Mouse (Mus musculus) olfactory bulb, adult 2 months (tissue): ENCODE results near the gene Ranbp9. TPM values are rescaled to one million over a fixed set of nuclear protein-coding genes. Genes with fewer than 3 reads are reported as not detected.
"Not testable (repeated sequence)": the region's sequence is repeated elsewhere in the genome, so short reads cannot be mapped to it uniquely, and the experiment has no call there.

ENCODE experiments used
- H3K27ac ChIP-seq: fragments of 200-500 bp; 2 replicates; pipeline ENCODE4 v1.5.1; 2012; ENCODE audit warnings: low read depth, low read length; ENCODE audit not compliant: insufficient read depth
- H3K4me1 ChIP-seq: fragments of 200-500 bp; 2 replicates; pipeline ENCODE4 v1.6.1; 2012; ENCODE audit warnings: low read length; ENCODE audit not compliant: control insufficient read depth, insufficient read depth
- H3K4me3 ChIP-seq: fragments of 200-500 bp; 2 replicates; pipeline ENCODE4 v1.5.1; 2012; ENCODE audit warnings: mild to moderate bottlenecking, low read depth, low read length, moderate library complexity; ENCODE audit not compliant: insufficient read depth
- CTCF ChIP-seq: fragments of 200-500 bp; IDR thresholded peaks from 2 replicates; pipeline ENCODE4 v1.5.1; 2012; ENCODE audit warnings: low read depth, mild to moderate bottlenecking, low read length, moderate library complexity; ENCODE audit not compliant: insufficient read depth
- POLR2A ChIP-seq: fragments of 200-500 bp; IDR thresholded peaks from 2 replicates; pipeline ENCODE4 v1.6.1; 2012; ENCODE audit warnings: mild to moderate bottlenecking, low read depth, low read length, moderate library complexity; ENCODE audit not compliant: insufficient read depth
- WGBS: fragments of 180-500 bp; shearing (Covaris S2); methylation state at CpG from one replicate; pipeline ENCODE4 v1.1.7; 2018; 5-methylcytosine and 5-hydroxymethylcytosine counted together
- polyA plus RNA-seq: library from polyadenylated mRNA; stranded (reverse); fragments of >200 nt; gene quantifications from 2 replicates; pipeline ENCODE4 v1.2.4, GENCODE M21; 2012; ENCODE audit warnings: low replicate concordance; ENCODE audit not compliant: missing spikeins, insufficient read depth, insufficient read length

The Ranbp9 gene
- polyA plus RNA-seq, 1 experiment, result not detected

DNA sequence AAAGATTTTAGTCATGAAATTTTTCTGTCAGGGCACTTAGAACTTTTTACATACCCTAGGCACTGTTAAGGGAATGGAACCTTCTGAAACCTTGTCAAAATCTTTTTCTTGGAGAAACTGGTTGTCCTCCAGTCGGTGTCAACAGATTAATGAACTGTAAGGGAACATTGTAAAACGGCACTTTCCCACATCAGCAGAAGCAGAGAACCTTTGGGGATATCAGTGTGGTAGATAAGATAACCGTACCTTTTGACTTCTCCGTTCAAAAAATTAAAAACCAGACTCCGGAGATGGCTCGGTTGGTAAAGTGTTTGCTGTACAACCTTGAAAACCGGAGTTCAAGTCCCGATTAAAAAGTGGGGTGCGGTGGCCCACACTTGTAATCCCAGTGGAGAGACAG, 1.7 kb upstream of the Ranbp9 start:
- TF ChIP-seq POLR2A (no peak), CTCF (no peak)
- no peak overlapping the region for H3K27ac ChIP-seq
- WGBS, result 95% methylated on average over 9 of the region's 9 CpGs
- no peaks in the 10 kb centered on the region for H3K4me1 ChIP-seq
- H3K4me3 ChIP-seq, result no peak overlapping the region

DNA sequence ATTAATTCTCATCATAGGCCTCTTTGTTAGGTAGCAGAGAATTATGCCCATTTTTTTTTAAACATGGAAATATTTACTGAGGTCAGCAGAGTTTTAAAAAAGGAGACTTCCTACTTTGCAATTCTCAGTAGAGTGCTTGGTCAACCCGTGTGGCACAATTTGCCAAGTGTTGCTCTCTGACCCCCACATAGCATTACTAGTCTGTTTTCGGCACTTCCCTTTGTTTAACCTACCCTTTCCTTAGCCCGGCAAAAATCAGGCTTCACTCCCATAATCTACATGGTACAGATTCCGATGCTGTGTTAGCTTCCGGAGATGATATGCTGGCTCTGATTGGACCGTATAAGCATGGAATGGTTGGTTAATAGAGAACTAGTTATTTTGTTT, 770 bp upstream of the Ranbp9 start:
- H3K27ac ChIP-seq, result 0 out of 2 replicates have a peak overlapping the region, but pooled peaks have one; percentile 31
- 19% methylated on average over 6 of the region's 6 CpGs for WGBS
- TF ChIP-seq CTCF (no peak), POLR2A (no peak)
- peak overlapping the region; percentile 100 for H3K4me3 ChIP-seq
- H3K4me1 ChIP-seq, result no peaks in the 10 kb centered on the region

DNA sequence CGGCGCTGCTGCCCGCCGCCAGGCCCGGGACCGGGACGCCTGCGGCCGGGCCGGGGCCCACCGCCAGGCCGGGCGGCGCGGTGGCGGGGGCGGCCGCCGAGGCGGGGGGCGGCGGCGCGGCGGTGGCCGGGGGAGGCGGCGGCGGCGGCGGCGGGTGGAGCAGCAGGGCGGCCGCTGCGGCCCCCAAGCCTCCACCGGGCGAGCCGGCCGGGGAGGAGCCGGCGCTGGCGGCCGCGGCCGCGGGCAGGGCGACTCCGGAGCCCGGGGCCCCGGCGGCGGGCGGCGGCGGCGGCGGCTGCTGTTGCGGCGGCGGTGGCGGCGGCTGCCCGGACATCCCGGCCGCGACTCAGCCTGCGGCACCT, 506 bp downstream of the Ranbp9 start:
- peak overlapping the region; percentile 100 for H3K4me3 ChIP-seq
- TF ChIP-seq POLR2A (no peak), CTCF (no peak)
- H3K27ac ChIP-seq, result peak overlapping the region; percentile 98
- WGBS, result 35% methylated on average over 67 of the region's 67 CpGs
- H3K4me1 ChIP-seq, result peaks cover 3% of the 10 kb centered on the region

DNA sequence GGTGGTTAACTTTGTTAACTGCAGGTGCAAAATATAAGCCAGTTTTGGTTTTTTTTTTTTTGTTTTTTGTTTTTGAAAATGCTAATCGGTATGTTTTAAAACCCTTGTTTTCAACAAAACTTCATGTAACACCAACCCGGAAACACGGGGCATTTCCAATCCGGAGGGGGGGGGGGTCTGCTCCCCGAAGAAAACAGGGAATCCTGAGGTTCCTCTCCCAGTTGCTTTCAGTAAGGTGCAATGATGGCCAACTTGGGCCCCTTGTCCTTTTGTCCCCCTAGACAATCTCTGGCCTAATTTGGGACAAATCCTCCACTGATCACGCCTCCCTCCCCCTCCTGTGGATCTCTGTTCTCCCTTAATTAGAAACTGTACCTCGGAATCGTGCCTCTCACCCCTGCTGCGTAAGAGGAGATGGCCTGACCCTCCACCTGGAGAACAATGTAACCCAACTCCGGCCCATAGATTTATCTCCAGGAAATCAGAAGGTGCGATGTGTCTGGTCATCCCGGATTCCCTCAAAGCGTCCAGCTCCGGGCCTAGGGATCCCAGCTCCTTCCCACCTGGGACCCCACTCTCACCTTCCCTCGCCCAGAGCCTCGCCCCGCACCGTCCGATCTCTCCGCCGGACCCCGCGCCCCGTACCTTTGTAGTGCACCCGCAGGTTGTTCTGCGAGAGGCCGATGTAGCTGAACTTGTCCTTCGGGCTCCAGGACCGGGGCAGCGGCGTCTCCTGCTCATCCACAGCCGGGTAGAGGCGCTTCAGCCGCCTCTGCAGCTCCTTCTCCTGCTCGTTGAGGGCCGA, 1.1 kb downstream of the Ranbp9 start:
- Histone ChIP-seq H3K4me3 (peak overlapping the region; percentile 100), H3K27ac (peak overlapping the region; percentile 76), H3K4me1 (peaks cover 3% of the 10 kb centered on the region)
- TF ChIP-seq POLR2A, result no peak
- TF ChIP-seq CTCF, result no peak
- WGBS, result under 1% methylated on average over 36 of the region's 36 CpGs

DNA sequence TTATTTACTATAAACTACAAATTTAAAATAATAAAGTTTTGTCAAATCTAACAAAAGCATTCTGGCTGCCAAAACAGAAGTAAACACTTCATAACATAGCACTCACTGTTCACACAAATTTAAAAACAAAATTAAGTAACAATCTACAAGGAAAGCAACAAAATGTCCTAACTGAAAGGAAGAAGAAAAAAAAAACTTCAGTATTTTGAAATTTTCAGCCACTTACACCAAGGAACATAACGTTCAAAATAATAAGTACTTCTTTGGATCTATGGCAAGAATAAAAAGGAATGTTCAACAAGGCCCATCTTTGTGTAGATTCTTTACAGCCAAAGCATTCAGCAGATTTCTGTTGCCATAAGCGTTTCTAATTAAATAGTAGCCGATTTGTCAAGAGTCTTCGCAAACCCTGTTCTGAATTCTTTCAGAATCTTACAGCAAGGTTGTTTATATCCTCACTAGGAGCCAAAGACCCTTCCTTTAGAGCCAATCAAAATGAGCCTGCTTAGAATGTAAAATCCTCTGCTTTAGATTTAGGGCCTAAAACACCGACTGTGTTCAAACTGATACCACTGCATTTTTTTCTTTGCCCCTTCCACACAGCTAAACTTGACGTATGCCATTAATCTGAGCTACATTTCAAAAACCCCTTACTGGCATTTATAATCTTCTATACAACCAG, 1.9 kb downstream of the Ranbp9 start:
- WGBS, result 1% methylated on average over 6 of the region's 6 CpGs
- Histone ChIP-seq H3K27ac (no peak overlapping the region; the same call in 1 of the 2 replicates), H3K4me1 (peaks cover 5% of the 10 kb centered on the region), H3K4me3 (no peak overlapping the region)
- TF ChIP-seq CTCF (no peak), POLR2A (no peak)

DNA sequence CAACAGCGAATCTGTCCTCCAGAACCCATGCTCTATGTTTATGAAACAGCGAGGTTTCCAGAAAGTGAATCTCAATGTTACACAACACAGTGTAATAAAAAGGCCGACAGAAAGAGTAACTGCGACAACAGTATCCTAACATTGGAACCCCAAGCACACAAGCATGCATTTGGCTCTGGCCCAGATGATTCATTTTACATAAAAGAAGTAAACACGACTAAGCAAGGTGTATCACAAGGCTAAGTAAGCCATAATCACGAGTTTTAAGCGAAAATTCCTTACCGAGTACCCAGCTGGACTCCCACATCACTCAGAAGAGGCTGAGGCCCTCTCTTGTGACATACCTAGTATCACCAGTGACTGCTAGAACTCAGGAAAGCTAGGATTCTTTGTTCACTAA, 2.5 kb downstream of the Ranbp9 start:
- under 1% methylated on average over 8 of the region's 8 CpGs for WGBS

DNA sequence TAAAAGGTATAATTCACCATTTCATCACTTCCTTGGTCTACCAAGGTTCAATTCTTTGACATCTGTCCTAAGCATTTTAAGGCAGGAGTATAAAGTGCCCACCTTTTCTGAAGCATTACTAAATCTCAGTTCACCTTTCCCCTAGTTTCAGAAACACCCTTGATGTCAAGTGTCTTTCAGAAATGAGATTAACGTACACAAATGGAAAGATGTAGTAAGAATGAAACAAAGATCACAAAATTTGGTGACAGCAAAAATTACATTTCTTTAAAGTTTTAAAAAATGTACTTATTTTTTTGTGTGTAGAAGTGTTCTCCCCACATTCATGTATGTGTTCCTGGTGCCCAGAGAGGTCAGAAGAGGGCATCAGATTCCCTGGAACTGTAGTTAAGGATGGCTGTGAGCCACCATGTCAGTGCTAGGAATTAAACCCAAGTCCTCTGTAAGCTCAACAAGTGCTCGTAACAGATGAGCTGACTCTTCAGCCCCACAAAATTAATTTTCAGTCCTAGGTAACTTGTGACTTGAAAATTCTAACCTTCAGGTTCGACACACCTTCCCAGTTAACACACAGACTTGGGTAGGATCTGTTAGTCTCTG, 3.9 kb downstream of the Ranbp9 start:
- WGBS, result 85% methylated on average over 3 of the region's 3 CpGs
- Histone ChIP-seq H3K4me1 (peaks cover 10% of the 10 kb centered on the region), H3K27ac (no peak overlapping the region), H3K4me3 (no peak overlapping the region)
- TF ChIP-seq CTCF, result no peak
- no peak for TF ChIP-seq POLR2A

More for the DNA sequence above, 2.5 kb downstream of the Ranbp9 start:
- H3K4me3 ChIP-seq, result no peak overlapping the region
- H3K4me1 ChIP-seq, result peaks cover 10% of the 10 kb centered on the region
- peak overlapping the region; percentile 54; the same call in 1 of the 2 replicates for H3K27ac ChIP-seq
- TF ChIP-seq POLR2A (no peak), CTCF (no peak)

DNA sequence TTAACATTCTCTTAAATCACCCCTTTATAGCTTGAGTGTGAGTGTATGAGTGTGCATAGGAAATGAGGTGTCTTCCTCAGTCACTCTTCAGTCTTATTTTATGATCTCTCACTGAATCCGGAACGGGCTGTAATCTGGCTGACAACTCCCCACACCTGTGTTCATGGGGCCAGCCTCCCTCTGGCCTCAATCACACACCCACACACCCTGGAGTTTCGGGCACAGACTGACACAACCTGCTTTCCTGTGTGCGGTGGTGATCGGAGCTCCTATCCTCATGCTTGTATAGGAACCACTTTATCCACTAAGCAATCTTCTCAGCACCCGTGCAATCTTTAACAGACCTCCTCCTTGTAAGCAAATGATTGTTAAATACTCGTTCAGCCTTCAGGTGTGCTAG, 4.9 kb downstream of the Ranbp9 start:
- Histone ChIP-seq H3K4me3 (no peak overlapping the region), H3K4me1 (peaks cover 10% of the 10 kb centered on the region), H3K27ac (no peak overlapping the region)
- WGBS, result 72% methylated on average over 7 of the region's 7 CpGs
- no peak for TF ChIP-seq CTCF
- TF ChIP-seq POLR2A, result no peak

DNA sequence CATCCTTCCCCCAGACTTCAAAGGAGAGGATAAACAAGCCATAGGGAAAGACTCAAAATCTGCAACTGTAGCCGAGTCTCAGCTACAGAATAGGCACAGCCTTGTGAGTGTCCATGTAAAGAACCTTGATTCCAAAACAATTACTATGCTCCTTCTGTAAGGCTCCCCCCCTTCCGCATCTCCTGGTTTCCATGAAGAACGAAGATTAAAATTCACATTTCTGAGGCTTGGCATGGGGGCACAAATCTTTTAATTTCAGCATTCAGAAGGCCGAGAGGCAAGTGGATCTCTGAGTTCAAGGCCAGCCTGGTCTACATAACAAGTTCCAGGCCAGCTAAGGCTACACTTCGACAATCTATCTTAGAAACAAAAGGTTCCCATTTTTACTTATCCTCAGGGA, 6.4 kb downstream of the Ranbp9 start:
- no peak overlapping the region for H3K4me3 ChIP-seq
- no peak for TF ChIP-seq CTCF
- TF ChIP-seq POLR2A, result no peak
- 77% methylated on average over 5 of the region's 5 CpGs for WGBS
- H3K4me1 ChIP-seq, result peaks cover 12% of the 10 kb centered on the region
- H3K27ac ChIP-seq, result no peak overlapping the region

DNA sequence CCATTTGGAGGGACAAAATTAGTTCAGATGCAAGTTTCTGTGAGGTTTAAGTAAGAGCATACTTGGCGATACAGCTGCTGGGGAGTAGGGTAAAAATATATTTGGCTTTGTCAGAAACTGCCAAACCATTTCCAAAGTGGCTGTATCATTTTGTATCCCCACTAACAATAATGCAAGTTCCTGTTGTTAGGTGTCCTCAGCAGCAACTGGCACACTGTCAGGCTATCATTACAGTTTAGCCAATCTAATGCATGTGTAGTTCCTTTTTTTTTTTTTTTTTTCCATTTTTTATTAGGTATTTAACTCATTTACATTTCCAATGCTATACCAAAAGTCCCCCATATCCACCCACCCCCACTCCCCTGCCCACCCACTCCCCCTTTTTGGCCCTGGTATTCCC, 9.2 kb downstream of the Ranbp9 start:
- H3K27ac ChIP-seq, H3K4me3 ChIP-seq: not testable (repeated sequence)
- H3K4me1 ChIP-seq, result peaks cover 12% of the 10 kb centered on the region
- WGBS, result 67% methylated on average over 1 of the region's 1 CpGs
